Mouse (Mus musculus) heart, embryonic 15.5 days (tissue): Measurements from ENCODE around the gene Tbx19. TPM values are rescaled to one million over a fixed set of nuclear protein-coding genes. Genes with fewer than 3 reads are reported as not detected.

ENCODE experiments used
- ATAC-seq: fragments of 200-750 bp; cut with Nextera tagmentation; replicated peaks from 2 replicates; pipeline ENCODE4 v1.8.0; 2017; ENCODE audit warnings: low read depth, moderate TSS enrichment; ENCODE audit not compliant: insufficient number of reproducible peaks, insufficient read depth, low FRiP score
- H3K27ac ChIP-seq: fragments of 300-500 bp; sonication (generic); 2 replicates; pipeline ENCODE4 v1.5.1; 2015; ENCODE audit warnings: mild to moderate bottlenecking, inconsistent platforms
- H3K27me3 ChIP-seq: fragments of 300-500 bp; sonication (generic); 2 replicates; pipeline ENCODE4 v1.6.1; 2015; ENCODE audit warnings: inconsistent platforms
- H3K36me3 ChIP-seq: fragments of 300-500 bp; sonication (generic); 2 replicates; pipeline ENCODE4 v1.6.1; 2015; ENCODE audit warnings: mild to moderate bottlenecking, inconsistent platforms
- H3K4me1 ChIP-seq: fragments of 300-500 bp; sonication (generic); replicated peaks from 2 replicates; pipeline ENCODE4 v1.6.1; 2015; ENCODE audit warnings: inconsistent platforms
- H3K4me2 ChIP-seq: fragments of 300-500 bp; sonication (generic); 2 replicates; pipeline ENCODE4 v1.6.1; 2015; ENCODE audit warnings: inconsistent platforms, mild to moderate bottlenecking, moderate library complexity
- H3K4me3 ChIP-seq: fragments of 300-500 bp; sonication (generic); 2 replicates; pipeline ENCODE4 v1.5.1; 2015; ENCODE audit warnings: mild to moderate bottlenecking, inconsistent platforms
- H3K9ac ChIP-seq: fragments of 300-500 bp; sonication (generic); 2 replicates; pipeline ENCODE4 v1.6.1; 2015; ENCODE audit warnings: mild to moderate bottlenecking, inconsistent platforms
- H3K9me3 ChIP-seq: fragments of 300-500 bp; sonication (generic); replicated peaks from 2 replicates; pipeline ENCODE4 v1.6.1; 2016; ENCODE audit warnings: inconsistent platforms
- WGBS: fragments of 180-500 bp; shearing (Covaris S2); methylation state at CpG from one replicate; pipeline ENCODE4 v1.1.7; 2015; ENCODE audit warnings: mixed read lengths; 5-methylcytosine and 5-hydroxymethylcytosine counted together
- polyA plus RNA-seq: library from polyadenylated mRNA; unstranded; fragments of >200 nt; fragmentation: Nextera tagmentation; extraction: Ambion mirVana; gene quantifications from 2 replicates; pipeline ENCODE4 v1.2.1, GENCODE M21; 2015

Tbx19 gene
- polyA plus RNA-seq = 0.19 TPM in 1 of 2 replicates, not detected in the other

DNA sequence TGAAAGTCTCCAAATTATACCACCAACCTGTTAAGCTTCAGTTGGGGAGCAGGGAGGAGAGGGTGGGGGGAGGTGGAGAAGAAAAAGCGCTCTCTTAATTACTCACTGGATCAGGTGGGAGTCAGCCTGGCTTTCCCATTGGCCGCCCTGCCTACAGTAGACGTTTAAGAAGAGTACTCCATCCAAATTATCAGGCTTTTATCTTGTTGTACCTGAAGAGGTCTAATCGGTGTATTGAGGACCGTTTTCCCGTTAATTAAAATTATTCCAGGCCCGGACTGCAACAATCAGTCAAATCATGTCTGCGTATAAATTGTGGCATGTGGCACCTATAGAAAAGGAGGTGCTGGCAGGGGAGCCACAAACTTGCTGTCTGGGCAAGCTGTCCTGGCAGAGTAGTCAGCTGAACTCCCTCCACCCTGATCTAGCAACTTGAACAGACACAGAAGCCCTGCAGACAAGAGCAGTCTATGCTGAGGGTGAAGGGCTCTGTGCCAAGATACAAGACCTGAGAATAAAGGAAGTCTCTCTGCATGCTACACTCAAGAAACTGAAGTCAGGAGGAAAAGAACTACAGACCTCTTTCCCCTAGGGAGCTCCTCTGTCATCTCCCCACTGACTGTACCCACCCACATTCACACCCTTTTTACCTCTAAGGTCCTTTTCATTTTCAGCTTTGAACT lies at the start of gene Tbx19:
Tbx19 (minus strand) TSS at position 51 of the 683 bp plus-strand sequence.
- no peak within 1 kb of the TSS for H3K4me2 ChIP-seq
- no peak within 1 kb of the TSS for H3K9ac ChIP-seq
- no peak for ATAC-seq
- H3K9me3 ChIP-seq = no peaks in the 10 kb centered on the region
- no peak within 1 kb of the TSS for H3K4me3 ChIP-seq
- no peaks in the 10 kb centered on the region for H3K36me3 ChIP-seq
- no peaks in the 10 kb centered on the region for H3K27me3 ChIP-seq
- H3K27ac ChIP-seq = no peak within 1 kb of the TSS
- H3K4me1 ChIP-seq = no peaks in the 10 kb centered on the region
- 80% methylated on average over 8 of the region's 8 CpGs for WGBS

DNA sequence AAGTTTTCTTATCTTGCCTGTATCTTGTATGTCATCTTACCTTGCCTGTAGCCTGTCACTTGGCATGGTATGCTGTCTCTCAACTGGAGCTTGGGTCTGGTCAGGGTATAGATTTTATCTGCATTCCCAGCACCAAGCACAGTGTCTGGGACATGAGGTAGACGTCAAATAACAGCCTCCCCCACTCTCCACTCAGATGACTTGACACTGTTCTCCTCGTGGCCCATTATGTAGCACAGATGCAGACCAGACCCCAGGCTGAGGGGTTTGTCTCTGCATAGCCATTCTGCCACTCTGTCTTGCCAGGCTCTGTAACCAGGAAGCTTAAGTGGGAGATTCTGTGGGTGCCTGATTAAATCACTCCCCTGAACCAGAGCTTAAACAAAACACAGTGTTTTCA lies 45.0 kb upstream of the Tbx19 start:
- 8% methylated on average over 2 of the region's 2 CpGs for WGBS
- no peaks in the 10 kb centered on the region for H3K4me1 ChIP-seq
- H3K36me3 ChIP-seq = no peaks in the 10 kb centered on the region
- H3K4me2 ChIP-seq = no peak overlapping the region
- H3K4me3 ChIP-seq = no peak overlapping the region
- ATAC-seq = no peak
- H3K9me3 ChIP-seq = no peaks in the 10 kb centered on the region
- H3K27me3 ChIP-seq = no peaks in the 10 kb centered on the region
- H3K9ac ChIP-seq = no peak overlapping the region
- H3K27ac ChIP-seq = no peak overlapping the region

DNA sequence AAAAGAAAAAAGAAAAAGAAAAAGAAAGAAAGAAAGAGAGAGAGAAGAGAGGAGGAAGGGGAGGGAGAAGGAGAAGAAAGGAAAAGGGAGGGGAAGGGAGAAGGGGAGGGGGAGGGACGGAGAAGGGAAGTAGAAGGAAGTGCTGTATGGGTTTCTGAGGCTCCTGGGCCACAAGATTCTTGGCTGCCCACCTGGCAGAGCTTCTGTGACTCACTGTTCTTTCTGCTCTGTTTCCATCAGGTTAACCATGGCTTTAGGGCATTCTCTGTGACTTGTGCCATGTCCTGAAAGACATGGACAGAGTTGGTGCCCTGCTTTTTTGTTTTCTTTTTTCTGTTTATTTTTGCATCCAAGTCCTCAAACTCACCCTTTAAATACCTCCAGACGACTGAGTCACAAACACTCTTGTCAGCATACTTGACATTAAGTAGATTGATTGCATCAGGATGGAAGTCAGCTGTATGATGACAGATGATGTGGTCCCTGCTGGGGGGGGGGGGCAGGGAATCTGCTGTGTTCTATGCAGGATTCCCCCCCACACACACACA lies 43.0 kb upstream of the Tbx19 start:
- ATAC-seq = no peak
- H3K36me3 ChIP-seq = no peaks in the 10 kb centered on the region
- no peaks in the 10 kb centered on the region for H3K27me3 ChIP-seq
- no peaks in the 10 kb centered on the region for H3K4me1 ChIP-seq
- no peak overlapping the region for H3K9ac ChIP-seq
- no peak overlapping the region for H3K4me3 ChIP-seq
- H3K9me3 ChIP-seq = no peaks in the 10 kb centered on the region
- 24% methylated on average over 2 of the region's 2 CpGs for WGBS
- no peak overlapping the region for H3K27ac ChIP-seq
- no peak overlapping the region for H3K4me2 ChIP-seq

DNA sequence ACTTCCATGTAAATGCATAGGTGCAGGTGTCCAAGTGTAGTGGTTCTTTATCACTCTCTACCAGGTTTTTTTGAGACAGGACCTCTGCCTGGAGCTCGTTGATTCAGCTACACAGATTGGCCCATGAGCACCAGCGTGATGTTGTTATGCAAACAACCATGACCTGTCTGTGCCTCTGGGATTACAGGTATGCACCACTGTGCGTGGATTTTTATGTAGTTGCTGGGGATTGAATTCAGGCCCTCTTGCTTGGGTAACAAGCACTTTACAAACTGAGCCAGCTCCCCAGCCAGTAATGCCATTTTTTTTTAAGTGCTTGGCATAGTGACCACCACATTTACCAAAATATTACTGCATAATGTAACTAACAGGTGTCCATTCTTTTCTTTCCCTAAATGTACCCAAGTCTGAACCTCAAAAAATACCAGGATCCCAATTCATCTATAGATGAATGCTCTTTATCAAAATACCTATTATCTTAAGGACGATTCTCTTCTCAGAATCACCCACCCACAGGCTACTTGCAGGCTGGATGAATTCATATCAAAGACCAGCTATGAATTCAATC lies 41.0 kb upstream of the Tbx19 start:
- Histone ChIP-seq H3K9ac (no peak overlapping the region), H3K9me3 (no peaks in the 10 kb centered on the region), H3K4me2 (no peak overlapping the region), H3K36me3 (no peaks in the 10 kb centered on the region), H3K4me1 (no peaks in the 10 kb centered on the region), H3K27me3 (no peaks in the 10 kb centered on the region), H3K4me3 (no peak overlapping the region), H3K27ac (no peak overlapping the region)
- 74% methylated on average over 4 of the region's 4 CpGs for WGBS
- no peak for ATAC-seq

DNA sequence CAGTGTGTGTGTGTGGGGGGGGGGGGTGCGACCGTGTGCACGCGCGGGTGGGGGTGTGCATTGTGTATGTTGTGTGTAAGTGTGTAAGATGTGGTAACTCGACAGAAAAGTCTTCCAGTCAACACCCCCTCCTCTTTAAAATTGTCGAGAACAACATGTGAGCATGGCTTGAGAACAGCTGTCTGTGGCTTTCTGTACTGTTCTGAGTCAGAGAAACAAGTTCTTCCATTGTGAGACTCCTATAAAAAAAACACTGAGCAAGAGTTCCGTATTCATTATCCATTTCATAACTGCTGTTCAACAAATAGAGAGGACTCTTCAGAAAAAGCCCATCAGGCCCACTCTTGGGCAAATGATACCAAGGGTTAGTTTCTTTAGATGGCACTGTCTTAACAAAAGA lies 40.2 kb upstream of the Tbx19 start:
- no peaks in the 10 kb centered on the region for H3K9me3 ChIP-seq
- H3K27ac ChIP-seq = no peak overlapping the region
- no peak for ATAC-seq
- no peaks in the 10 kb centered on the region for H3K4me1 ChIP-seq
- H3K36me3 ChIP-seq = no peaks in the 10 kb centered on the region
- no peak overlapping the region for H3K4me3 ChIP-seq
- 66% methylated on average over 8 of the region's 8 CpGs for WGBS
- H3K4me2 ChIP-seq = no peak overlapping the region
- H3K9ac ChIP-seq = no peak overlapping the region
- H3K27me3 ChIP-seq = no peaks in the 10 kb centered on the region

DNA sequence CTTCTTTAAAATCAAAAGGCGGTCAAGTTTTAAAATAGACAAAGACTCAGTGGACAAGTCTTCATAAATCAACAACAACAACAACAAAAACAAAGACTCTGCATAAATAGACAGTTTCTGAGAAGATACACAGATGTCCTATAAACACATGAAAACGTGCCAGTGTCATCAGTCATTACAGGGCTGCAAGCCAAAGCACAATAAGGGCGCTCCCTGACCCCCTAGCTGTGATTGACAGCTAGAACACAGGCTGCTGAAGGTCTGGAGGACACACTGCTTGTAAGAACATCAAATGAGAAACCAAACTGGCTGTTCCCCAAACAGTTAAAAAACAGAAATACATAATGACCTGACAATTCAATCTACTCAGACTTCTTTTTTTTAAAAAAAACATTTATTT lies 39.1 kb upstream of the Tbx19 start:
- Histone ChIP-seq H3K27ac (no peak overlapping the region), H3K4me2 (no peak overlapping the region), H3K9me3 (no peaks in the 10 kb centered on the region), H3K4me1 (no peaks in the 10 kb centered on the region), H3K9ac (no peak overlapping the region), H3K4me3 (no peak overlapping the region), H3K27me3 (no peaks in the 10 kb centered on the region), H3K36me3 (no peaks in the 10 kb centered on the region)
- 70% methylated on average over 3 of the region's 3 CpGs for WGBS
- ATAC-seq = no peak

DNA sequence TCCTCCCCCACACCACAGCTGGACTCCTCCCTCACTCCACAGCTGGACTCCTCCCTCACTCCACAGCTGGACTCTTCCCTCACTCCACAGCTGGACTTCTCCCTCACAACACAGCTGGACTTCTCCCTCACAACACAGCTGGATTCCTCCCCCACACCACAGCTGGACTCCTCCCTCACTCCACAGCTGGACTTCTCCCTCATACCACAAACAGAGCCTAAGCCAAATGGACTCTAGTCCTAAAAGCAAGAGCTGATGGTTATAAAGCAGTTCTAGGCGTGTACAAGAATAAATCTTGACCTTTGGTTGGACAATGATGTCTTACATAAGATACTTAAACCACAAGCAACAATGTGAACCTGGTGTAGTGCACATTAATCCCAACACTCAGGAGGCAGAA lies 38.4 kb upstream of the Tbx19 start:
- no peak overlapping the region for H3K4me2 ChIP-seq
- no peak overlapping the region for H3K9ac ChIP-seq
- H3K4me1 ChIP-seq = no peaks in the 10 kb centered on the region
- H3K4me3 ChIP-seq = no peak overlapping the region
- no peak for ATAC-seq
- no peaks in the 10 kb centered on the region for H3K36me3 ChIP-seq
- H3K9me3 ChIP-seq = no peaks in the 10 kb centered on the region
- 69% methylated on average over 1 of the region's 1 CpGs for WGBS
- no peaks in the 10 kb centered on the region for H3K27me3 ChIP-seq
- H3K27ac ChIP-seq = no peak overlapping the region

DNA sequence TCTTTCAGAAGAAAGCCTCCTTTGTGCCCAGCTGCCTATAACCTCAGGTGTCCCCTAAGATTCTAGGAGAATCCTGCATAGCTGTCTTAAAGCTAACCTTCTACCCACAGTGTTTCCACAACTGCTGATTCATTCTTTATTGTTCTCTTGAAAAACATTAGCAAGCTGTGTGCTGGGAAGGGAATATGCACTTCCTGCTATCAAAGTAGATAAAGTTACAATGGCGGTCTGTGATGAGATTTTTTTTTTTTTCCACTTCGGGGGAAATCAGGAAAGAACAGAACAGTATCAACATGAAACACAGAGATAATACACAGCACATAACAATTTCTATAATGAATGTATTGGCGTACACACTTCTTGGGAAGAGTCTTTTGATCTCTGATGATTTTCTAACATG lies 37.3 kb upstream of the Tbx19 start:
- peaks cover 6% of the 10 kb centered on the region for H3K4me1 ChIP-seq
- 54% methylated on average over 3 of the region's 3 CpGs for WGBS
- 0 out of 2 replicates have a peak overlapping the region, but pooled peaks have one; percentile 0 for H3K4me2 ChIP-seq
- H3K27ac ChIP-seq = 0 out of 2 replicates have a peak overlapping the region, but pooled peaks have one; percentile 6
- H3K9ac ChIP-seq = no peak overlapping the region
- no peak overlapping the region for H3K4me3 ChIP-seq
- no peaks in the 10 kb centered on the region for H3K9me3 ChIP-seq
- no peaks in the 10 kb centered on the region for H3K27me3 ChIP-seq
- no peaks in the 10 kb centered on the region for H3K36me3 ChIP-seq
- ATAC-seq = no peak

DNA sequence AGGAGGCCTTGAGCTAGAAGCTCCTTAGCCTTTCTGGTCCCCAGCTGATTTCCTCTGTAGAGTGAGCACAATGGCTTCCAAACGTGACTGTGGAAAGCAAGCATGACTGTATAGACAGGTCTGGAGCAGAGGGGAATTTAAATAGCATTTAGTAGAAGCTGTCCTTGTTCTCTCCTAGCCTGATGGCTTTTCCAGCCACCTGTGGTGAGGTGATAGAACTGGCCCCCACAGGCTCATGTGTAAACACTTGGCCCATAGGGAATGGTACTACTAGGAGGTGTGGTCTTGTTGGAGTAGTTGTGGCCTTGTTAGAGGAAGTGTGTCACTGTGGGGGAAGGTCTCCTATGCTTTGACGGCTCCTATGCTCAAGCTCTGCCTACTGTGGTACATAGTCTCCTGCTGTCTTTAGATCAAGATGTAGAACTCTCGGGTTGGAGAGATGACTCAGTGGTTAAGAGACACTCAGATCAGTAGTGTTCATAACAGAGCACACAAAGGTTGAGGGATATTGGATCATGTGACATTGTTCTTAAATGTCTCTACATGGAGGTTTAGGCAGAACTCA lies 34.9 kb upstream of the Tbx19 start:
- Histone ChIP-seq H3K4me1 (peaks cover 19% of the 10 kb centered on the region), H3K27me3 (no peaks in the 10 kb centered on the region), H3K4me2 (no peak overlapping the region), H3K9ac (no peak overlapping the region), H3K4me3 (no peak overlapping the region), H3K9me3 (no peaks in the 10 kb centered on the region), H3K36me3 (no peaks in the 10 kb centered on the region), H3K27ac (no peak overlapping the region)
- no peak for ATAC-seq
- WGBS = 64% methylated on average over 3 of the region's 3 CpGs

DNA sequence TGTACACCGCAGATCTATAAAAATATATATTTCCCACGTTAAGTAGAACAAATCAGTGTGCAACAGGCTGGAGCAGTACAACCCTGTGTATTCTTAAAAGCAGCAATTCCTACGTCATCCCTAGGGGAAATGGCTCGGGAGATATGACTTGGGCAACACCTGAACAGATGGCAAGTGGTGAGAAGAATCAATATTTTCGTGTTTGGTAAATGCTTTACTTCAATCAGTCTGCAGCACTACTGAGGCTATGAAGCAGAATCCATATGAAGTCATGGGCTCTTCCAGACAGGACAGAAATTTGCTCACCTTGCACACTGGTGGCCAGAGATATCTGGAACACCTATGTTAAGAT lies 34.1 kb upstream of the Tbx19 start:
- H3K27ac ChIP-seq = peak overlapping the region; percentile 92
- H3K27me3 ChIP-seq = no peaks in the 10 kb centered on the region
- H3K4me3 ChIP-seq = peak overlapping the region; percentile 83
- peak overlapping the region; percentile 91 for H3K4me2 ChIP-seq
- peaks cover 19% of the 10 kb centered on the region for H3K4me1 ChIP-seq
- no peaks in the 10 kb centered on the region for H3K36me3 ChIP-seq
- H3K9ac ChIP-seq = peak overlapping the region; percentile 90
- 0 out of 2 replicates have a peak, but pooled peaks have one; percentile 1 for ATAC-seq
- WGBS = 10% methylated on average over 5 of the region's 5 CpGs
- no peaks in the 10 kb centered on the region for H3K9me3 ChIP-seq

DNA sequence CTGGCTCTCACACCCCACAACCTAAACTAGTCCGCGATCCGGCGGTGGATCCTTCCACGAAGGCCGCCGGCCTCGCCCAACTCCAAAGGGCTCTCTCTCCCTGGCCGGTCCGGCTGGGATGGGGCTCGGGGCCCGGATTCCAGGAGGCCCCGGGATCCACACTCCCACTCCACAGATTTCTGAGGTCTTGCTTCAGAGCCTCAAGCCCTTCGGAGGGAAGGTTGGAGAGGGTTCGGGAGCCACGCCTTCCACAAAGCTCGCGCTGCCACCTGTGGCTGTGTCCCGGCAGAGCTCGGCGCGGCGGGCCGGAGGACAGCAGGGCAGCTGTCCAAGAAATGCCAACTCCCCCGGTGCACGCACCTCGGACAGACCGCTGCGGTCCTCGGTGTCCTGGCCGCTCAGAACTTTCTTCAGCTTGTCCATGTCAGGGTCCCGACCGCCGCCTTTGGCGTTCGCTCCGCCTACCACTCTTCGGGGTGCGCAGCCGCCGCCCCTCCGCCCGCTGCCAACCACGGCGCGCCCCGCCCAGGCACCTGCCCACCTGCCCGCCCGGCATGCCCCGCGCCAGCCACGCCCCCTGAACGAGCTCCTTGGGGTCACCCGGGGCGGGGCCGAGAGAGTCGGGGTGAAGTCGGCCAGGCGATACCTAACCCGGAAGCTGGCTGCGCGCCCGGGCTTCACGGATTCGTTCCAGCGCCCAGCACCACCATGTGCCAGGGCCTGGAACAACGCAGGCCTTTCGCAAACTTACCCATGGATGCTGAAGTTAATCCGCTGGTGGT lies 33.5 kb upstream of the Tbx19 start, which contains the start of gene Sft2d2:
Sft2d2 (minus strand) TSS at position 559 of the 782 bp plus-strand sequence.
- peak; percentile 92 for ATAC-seq
- H3K4me2 ChIP-seq = peak within 1 kb of the TSS; percentile 91
- H3K36me3 ChIP-seq = no peaks in the 10 kb centered on the region
- peaks cover 22% of the 10 kb centered on the region for H3K4me1 ChIP-seq
- peak within 1 kb of the TSS; percentile 90 for H3K9ac ChIP-seq
- peak within 1 kb of the TSS; percentile 83 for H3K4me3 ChIP-seq
- H3K27me3 ChIP-seq = no peaks in the 10 kb centered on the region
- H3K27ac ChIP-seq = peak within 1 kb of the TSS; percentile 92
- under 1% methylated on average over 69 of the region's 69 CpGs for WGBS
- no peaks in the 10 kb centered on the region for H3K9me3 ChIP-seq
